Mouse (Mus musculus): Measurements from ENCODE around the gene Sptb. TPM values are rescaled to one million over a fixed set of nuclear protein-coding genes. Genes with fewer than 3 reads are reported as not detected.

Sptb gene
- polyA plus RNA-seq, 1 experiment from 2014 or later: 1.3 TPM

DNA sequence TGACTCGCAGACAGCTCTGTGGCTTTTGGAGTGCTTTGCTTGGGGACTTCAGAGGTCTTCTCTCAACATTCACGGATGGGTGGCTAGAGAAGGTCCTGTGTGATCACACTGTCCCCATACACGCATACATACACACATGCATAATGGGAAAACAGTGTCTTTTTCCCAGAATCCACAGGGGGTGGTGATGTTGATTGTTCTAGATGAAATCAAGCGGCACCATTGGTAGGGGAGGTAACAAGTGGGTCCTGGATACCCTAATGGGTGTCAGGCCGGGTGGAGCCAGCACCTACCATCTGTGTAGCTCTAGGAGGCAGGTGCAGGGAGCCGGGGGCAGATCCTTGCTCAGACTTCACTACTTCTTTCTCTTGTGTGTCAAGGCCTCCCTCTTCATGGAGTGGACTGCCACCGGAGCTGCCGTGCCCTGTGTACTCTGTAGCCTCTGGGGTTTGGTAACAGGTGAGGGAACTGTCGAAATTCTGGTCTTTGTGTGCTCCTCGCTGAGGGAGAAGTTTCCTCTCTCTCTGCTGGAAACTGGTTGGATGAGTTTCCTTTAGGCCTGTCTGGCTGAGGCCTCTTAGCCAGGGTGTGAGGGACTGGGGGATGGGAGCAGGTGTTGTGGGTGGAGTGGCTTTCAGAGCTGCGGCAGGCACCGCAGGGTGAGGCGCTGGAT lies 162.8 kb downstream of the Sptb start:
- peak; percentile 82 for ATAC-seq (ENCODE audit: low read depth)
- Histone ChIP-seq H3K9me3 (ENCODE audit: control insufficient read depth, low read length) (no peaks in the 10 kb centered on the region), H3K27me3 (ENCODE audit: control insufficient read depth, insufficient read depth, low read depth, low read length) (no peaks in the 10 kb centered on the region; the same call in 1 of the 2 replicates), H3K4me1 (replicated peaks; ENCODE audit: control insufficient read depth, insufficient read depth, low read length) (peaks cover 47% of the 10 kb centered on the region), H3K36me3 (ENCODE audit: control insufficient read depth, insufficient read depth, low read length) (no peaks in the 10 kb centered on the region), H3K27ac (ENCODE audit: low read length) (peak overlapping the region; percentile 90), H3K4me3 (ENCODE audit: low read length) (peak overlapping the region; percentile 25), H3K9ac (ENCODE audit: low read length) (peak overlapping the region; percentile 43; the same call in 1 of the 2 replicates), H3K4me2 (ENCODE audit: low read depth, low read length) (peak overlapping the region; percentile 48)
- WGBS: 33% methylated on average over 13 of the region's 13 CpGs

DNA sequence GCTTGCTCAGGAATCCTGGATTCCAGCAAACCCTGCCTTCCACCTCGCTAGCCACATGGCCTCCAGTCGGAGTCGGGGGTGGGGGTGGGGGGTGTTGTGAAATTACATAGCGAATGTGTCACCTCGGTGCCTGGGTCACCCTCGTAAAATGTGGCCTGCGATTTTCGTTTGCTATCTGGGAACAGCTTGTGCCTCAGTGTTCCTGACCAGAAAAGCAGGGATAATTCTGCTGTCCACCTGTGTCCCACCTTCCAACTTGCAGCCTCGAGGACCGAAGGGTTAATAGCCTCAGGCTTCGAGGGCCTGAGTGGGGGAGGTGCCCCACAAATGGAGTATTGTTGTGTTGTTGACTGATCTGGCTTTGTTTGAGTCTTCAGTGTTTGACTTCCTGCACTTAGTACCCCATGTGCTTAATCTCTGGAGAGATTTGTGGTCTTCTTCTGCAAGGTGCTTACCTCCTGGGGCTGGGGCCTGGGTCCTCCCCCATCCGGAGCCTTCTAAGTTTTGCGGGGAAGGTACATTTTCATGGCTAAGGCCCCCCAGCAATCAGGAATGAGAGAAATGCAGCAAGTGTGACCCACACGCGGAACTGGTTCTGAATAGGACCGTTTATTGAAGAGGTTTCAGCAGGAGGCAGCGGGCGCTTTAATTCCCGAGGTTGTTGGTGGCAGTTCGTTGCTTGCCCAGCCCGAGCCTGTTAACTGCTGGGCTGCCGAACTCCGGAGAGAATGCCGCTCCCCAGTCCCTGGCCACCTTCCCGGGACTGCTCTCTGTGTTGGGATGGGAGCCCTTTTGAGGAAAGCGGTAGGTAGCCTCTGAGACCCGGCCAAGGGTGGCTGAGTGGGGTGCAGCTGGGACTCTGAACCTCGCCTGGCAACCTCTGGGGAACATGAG lies 163.7 kb downstream of the Sptb start:
- Histone ChIP-seq H3K9ac (ENCODE audit: low read length) (peak overlapping the region; percentile 40), H3K4me3 (ENCODE audit: low read length) (peak overlapping the region; percentile 25), H3K36me3 (ENCODE audit: control insufficient read depth, insufficient read depth, low read length) (no peaks in the 10 kb centered on the region), H3K4me2 (ENCODE audit: low read depth, low read length) (peak overlapping the region; percentile 48), H3K27me3 (ENCODE audit: control insufficient read depth, insufficient read depth, low read depth, low read length) (no peaks in the 10 kb centered on the region; the same call in 1 of the 2 replicates), H3K27ac (ENCODE audit: low read length) (peak overlapping the region; percentile 90), H3K9me3 (ENCODE audit: control insufficient read depth, low read length) (no peaks in the 10 kb centered on the region), H3K4me1 (replicated peaks; ENCODE audit: control insufficient read depth, insufficient read depth, low read length) (peaks cover 44% of the 10 kb centered on the region)
- ATAC-seq (ENCODE audit: low read depth): peak; percentile 27; the same call in 1 of the 2 replicates
- WGBS: 14% methylated on average over 28 of the region's 28 CpGs

DNA sequence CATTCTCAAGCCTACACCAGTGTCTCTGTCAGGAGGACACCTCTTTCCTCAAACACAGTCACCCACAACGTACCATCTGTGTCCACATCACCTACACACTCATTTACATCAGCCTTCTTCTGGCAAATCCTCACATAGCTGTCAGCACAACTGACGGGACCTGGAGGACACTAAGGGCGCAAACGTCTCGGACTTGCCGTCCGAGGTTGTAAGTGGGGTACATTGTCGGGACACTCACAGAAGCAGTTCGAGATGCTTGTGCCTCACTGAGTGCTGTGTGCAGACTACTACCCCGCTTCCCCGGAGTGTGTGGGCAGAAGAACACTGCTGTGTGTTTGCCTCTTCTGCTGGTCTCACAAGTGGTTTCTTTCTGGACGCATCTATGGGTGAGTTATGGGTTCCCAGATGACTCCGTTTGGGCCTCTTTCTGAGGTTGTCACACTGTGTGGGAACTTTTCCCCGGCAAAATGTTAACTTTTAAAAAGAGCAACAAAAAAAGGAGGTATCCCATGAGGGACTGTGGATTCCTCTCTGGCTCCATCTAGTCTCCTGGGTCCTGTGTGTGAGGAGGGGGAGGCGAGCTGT lies 164.5 kb downstream of the Sptb start:
- peak overlapping the region; percentile 40 for H3K9ac ChIP-seq (ENCODE audit: low read length)
- WGBS: 40% methylated on average over 15 of the region's 15 CpGs
- 0 out of 2 replicates have a peak overlapping the region, but pooled peaks have one; percentile 25 for H3K4me3 ChIP-seq (ENCODE audit: low read length)
- no peaks in the 10 kb centered on the region for H3K9me3 ChIP-seq (ENCODE audit: control insufficient read depth, low read length)
- peak overlapping the region; percentile 48 for H3K4me2 ChIP-seq (ENCODE audit: low read depth, low read length)
- no peak for ATAC-seq (ENCODE audit: low read depth)
- H3K36me3 ChIP-seq (ENCODE audit: control insufficient read depth, insufficient read depth, low read length): no peaks in the 10 kb centered on the region
- no peaks in the 10 kb centered on the region; the same call in 1 of the 2 replicates for H3K27me3 ChIP-seq (ENCODE audit: control insufficient read depth, insufficient read depth, low read depth, low read length)
- H3K4me1 ChIP-seq (replicated peaks; ENCODE audit: control insufficient read depth, insufficient read depth, low read length): peaks cover 48% of the 10 kb centered on the region
- H3K27ac ChIP-seq (ENCODE audit: low read length): peak overlapping the region; percentile 90

DNA sequence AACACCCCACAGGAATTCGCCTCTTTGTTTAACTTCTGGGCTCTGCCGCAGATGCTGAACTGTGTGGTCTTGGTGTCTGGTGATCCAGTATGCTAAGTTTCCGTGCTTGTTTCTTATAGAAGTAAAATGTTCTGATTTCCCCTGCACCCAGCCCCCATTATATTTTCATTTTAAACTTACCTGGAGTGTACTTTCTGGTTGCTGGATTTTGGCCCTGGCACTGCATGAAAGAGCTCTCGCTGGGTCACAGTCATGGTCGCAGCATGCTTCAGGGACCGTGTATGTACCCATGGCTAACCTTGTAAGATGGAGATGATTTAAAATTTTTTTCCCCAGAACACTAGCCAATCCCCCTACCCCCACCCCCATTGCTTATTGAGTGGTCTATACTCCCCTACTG lies 168.5 kb downstream of the Sptb start:
- peaks cover 22% of the 10 kb centered on the region for H3K4me1 ChIP-seq (replicated peaks; ENCODE audit: control insufficient read depth, insufficient read depth, low read length)
- H3K4me3 ChIP-seq (ENCODE audit: low read length): no peak overlapping the region
- ATAC-seq (ENCODE audit: low read depth): no peak
- no peak overlapping the region for H3K27ac ChIP-seq (ENCODE audit: low read length)
- H3K27me3 ChIP-seq (ENCODE audit: control insufficient read depth, insufficient read depth, low read depth, low read length): no peaks in the 10 kb centered on the region
- no peaks in the 10 kb centered on the region; the same call in 1 of the 2 replicates for H3K9me3 ChIP-seq (ENCODE audit: control insufficient read depth, low read length)
- H3K9ac ChIP-seq (ENCODE audit: low read length): no peak overlapping the region
- no peaks in the 10 kb centered on the region for H3K36me3 ChIP-seq (ENCODE audit: control insufficient read depth, insufficient read depth, low read length)
- H3K4me2 ChIP-seq (ENCODE audit: low read depth, low read length): 0 out of 2 replicates have a peak overlapping the region, but pooled peaks have one; percentile 38
- 47% methylated on average over 6 of the region's 6 CpGs for WGBS

DNA sequence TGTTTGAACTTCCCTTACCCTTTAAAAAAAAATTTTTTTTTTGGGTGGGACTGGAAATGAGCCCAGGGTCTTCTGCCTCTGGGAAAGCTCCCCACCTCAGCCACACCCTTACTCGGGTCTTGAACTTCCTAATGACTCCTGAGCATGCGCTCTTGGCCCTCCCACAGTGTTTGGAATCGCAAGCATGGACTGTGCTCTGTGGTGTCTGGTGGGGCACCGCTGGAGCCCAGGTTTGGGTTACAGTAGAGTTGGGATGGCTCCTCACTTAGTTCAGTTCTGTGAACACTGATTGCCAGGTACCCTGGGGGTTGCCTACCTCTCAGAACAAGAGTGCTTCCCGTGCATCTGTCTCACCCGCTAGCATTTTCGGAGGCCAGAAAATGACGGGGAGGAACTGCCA lies 168.9 kb downstream of the Sptb start:
- Histone ChIP-seq H3K36me3 (ENCODE audit: control insufficient read depth, insufficient read depth, low read length) (no peaks in the 10 kb centered on the region), H3K4me3 (ENCODE audit: low read length) (no peak overlapping the region), H3K9me3 (ENCODE audit: control insufficient read depth, low read length) (no peaks in the 10 kb centered on the region; the same call in 1 of the 2 replicates)

DNA sequence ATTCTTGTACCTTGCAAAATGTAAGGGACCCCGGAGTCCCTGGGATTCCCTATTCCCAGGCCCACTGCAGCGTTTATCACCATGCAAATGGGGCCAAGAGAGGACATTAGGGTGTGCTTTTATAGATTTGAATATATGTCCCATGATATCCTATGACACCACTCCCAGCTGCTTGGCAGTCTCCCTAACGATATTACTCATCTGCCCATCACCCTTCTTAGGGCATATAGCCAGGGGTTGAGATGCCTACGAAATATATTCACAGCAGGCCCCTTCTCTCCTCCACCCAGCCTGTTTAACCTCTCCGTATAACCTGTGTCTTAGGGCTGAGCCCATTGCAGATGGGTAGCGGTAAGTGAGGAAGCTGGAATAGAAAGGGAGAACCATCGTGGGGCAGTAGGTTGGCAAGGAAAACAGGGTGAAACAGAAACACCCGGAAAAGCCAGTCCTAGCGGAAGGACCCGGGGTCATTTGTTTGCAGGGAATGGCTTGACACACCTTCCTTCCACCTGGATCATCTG lies 169.6 kb downstream of the Sptb start:
- Histone ChIP-seq H3K4me3 (ENCODE audit: low read length) (no peak overlapping the region), H3K36me3 (ENCODE audit: control insufficient read depth, insufficient read depth, low read length) (no peaks in the 10 kb centered on the region), H3K9me3 (ENCODE audit: control insufficient read depth, low read length) (no peaks in the 10 kb centered on the region; the same call in 1 of the 2 replicates), H3K27ac (ENCODE audit: low read length) (no peak overlapping the region), H3K9ac (ENCODE audit: low read length) (no peak overlapping the region), H3K4me2 (ENCODE audit: low read depth, low read length) (no peak overlapping the region), H3K27me3 (ENCODE audit: control insufficient read depth, insufficient read depth, low read depth, low read length) (no peaks in the 10 kb centered on the region), H3K4me1 (replicated peaks; ENCODE audit: control insufficient read depth, insufficient read depth, low read length) (peaks cover 17% of the 10 kb centered on the region)
- no peak for ATAC-seq (ENCODE audit: low read depth)
- WGBS: 59% methylated on average over 10 of the region's 10 CpGs

More for the DNA sequence above, 168.9 kb downstream of the Sptb start:
- no peak for ATAC-seq (ENCODE audit: low read depth)
- Histone ChIP-seq H3K27me3 (ENCODE audit: control insufficient read depth, insufficient read depth, low read depth, low read length) (no peaks in the 10 kb centered on the region), H3K4me2 (ENCODE audit: low read depth, low read length) (0 out of 2 replicates have a peak overlapping the region, but pooled peaks have one; percentile 38), H3K9ac (ENCODE audit: low read length) (no peak overlapping the region), H3K27ac (ENCODE audit: low read length) (no peak overlapping the region), H3K4me1 (replicated peaks; ENCODE audit: control insufficient read depth, insufficient read depth, low read length) (peaks cover 20% of the 10 kb centered on the region)
- WGBS: 20% methylated on average over 8 of the region's 8 CpGs

DNA sequence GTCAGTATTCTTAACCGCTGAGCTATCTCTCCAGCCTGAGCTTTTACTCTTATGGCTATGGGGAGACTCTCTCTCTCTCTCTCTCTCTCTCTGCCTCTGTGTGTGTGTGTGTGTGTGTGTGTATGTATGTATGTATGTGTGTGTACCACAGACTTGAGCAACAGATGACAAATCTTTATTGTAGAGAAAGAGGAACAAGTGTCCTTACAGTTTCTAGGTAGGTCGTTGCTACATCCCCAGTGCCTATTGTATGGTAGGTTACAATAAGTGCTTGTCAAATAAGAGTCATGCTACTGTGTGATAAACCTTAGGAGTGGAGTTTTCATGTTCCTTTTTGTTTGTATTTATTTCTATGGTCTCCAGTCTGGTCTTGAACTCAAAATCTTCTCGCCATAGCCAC lies 170.2 kb downstream of the Sptb start:
- peaks cover 19% of the 10 kb centered on the region for H3K4me1 ChIP-seq (replicated peaks; ENCODE audit: control insufficient read depth, insufficient read depth, low read length)
- no peaks in the 10 kb centered on the region; the same call in 1 of the 2 replicates for H3K9me3 ChIP-seq (ENCODE audit: control insufficient read depth, low read length)
- no peak overlapping the region for H3K27ac ChIP-seq (ENCODE audit: low read length)
- no peaks in the 10 kb centered on the region for H3K36me3 ChIP-seq (ENCODE audit: control insufficient read depth, insufficient read depth, low read length)
- no peak overlapping the region for H3K9ac ChIP-seq (ENCODE audit: low read length)
- ATAC-seq (ENCODE audit: low read depth): no peak
- 78% methylated on average over 3 of the region's 3 CpGs for WGBS
- H3K4me2 ChIP-seq (ENCODE audit: low read depth, low read length): no peak overlapping the region
- no peaks in the 10 kb centered on the region for H3K27me3 ChIP-seq (ENCODE audit: control insufficient read depth, insufficient read depth, low read depth, low read length)
- H3K4me3 ChIP-seq (ENCODE audit: low read length): no peak overlapping the region

DNA sequence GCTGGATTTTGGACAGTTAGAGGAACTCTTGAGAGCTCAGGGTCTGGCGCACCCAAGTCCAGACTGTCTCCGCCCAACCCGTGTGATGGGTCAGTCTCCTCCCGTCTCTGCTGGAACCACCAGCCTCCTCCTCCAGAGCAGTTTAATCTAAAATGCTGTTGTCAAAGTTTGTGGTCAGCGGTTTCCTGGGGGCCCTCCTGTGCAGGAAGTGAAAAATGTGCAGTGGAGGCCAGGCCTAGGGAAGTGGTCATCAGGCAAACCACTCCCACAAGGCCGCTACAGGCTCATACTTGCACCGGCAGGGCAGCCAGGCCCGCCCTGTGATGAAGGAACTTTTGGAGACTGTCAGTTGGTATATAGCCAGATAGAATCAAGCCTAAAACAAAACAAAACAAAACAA lies 172.9 kb downstream of the Sptb start:
- H3K4me3 ChIP-seq (ENCODE audit: low read length): no peak overlapping the region
- peaks cover 26% of the 10 kb centered on the region for H3K4me1 ChIP-seq (replicated peaks; ENCODE audit: control insufficient read depth, insufficient read depth, low read length)
- peaks cover 6% of the 10 kb centered on the region for H3K27me3 ChIP-seq (ENCODE audit: control insufficient read depth, insufficient read depth, low read depth, low read length)
- H3K27ac ChIP-seq (ENCODE audit: low read length): no peak overlapping the region
- no peak overlapping the region for H3K4me2 ChIP-seq (ENCODE audit: low read depth, low read length)
- no peak overlapping the region for H3K9ac ChIP-seq (ENCODE audit: low read length)
- no peak for ATAC-seq (ENCODE audit: low read depth)
- 77% methylated on average over 8 of the region's 8 CpGs for WGBS
- H3K36me3 ChIP-seq (ENCODE audit: control insufficient read depth, insufficient read depth, low read length): no peaks in the 10 kb centered on the region
- H3K9me3 ChIP-seq (ENCODE audit: control insufficient read depth, low read length): no peaks in the 10 kb centered on the region; the same call in 1 of the 2 replicates
